In genomic region chr2:81848836-81849410, GRCm38 (mm10) we compare ENCODE assay signal across 18 mouse cellular contexts.
A peak's percentile ranks its signal among the peaks of the same experiment; 100 is the strongest.
DNase-seq lines count a peak whose midpoint lies in the region; ATAC-seq and TF ChIP-seq lines count a peak whose summit lies in the region.
"Had no signal": no experiment of that assay in that cellular context is flagged by ENCODE, and none has a peak within 500 bp of the region (broad histone marks: within the 10 kb centered on the region; RNA-seq: fewer than 3 reads in every experiment).

No protein-coding gene starts in this region.

- no peaks in the 10 kb centered on the region for H3K27me3 ChIP-seq in hindbrain, embryonic 11.5 days (ENCODE audit: control insufficient read depth, insufficient read depth, low read length)
- no peaks in the 10 kb centered on the region for H3K27me3 ChIP-seq in hindbrain, embryonic 14.5 days (ENCODE audit: control insufficient read depth, insufficient read depth, low read length)
- no peaks in the 10 kb centered on the region for H3K27me3 ChIP-seq in ES-Bruce4 (ENCODE audit: control insufficient read depth, insufficient read depth, low read length, poor library complexity, severe bottlenecking)
- H3K27me3 ChIP-seq in forebrain, embryonic 16.5 days (replicated peaks; ENCODE audit: control insufficient read depth, insufficient read depth, low read length), result no peaks in the 10 kb centered on the region
- no peaks in the 10 kb centered on the region for H3K27me3 ChIP-seq in cerebellum, adult 2 months (ENCODE audit: control insufficient read depth, insufficient read depth, low read length)

- peak; percentile 34 for DNase-seq in hindbrain, embryonic 11.5 days (ENCODE audit: low spot score)
- DNase-seq in hindbrain, embryonic 14.5 days (ENCODE audit: low spot score), result no peak
- peak; percentile 90 for DNase-seq in ZHBTc4 (ENCODE audit: low read depth, low spot score)
- DNase-seq in lung, adult 18-20 months, result no peak
- DNase-seq in cerebellum, adult 2 months, result no peak
- no peak for DNase-seq in spleen, adult 12 weeks (ENCODE audit: low spot score)
- DNase-seq: cerebellum, postnatal 14 days; gastrocnemius, postnatal 25 days; heart, postnatal 10 days; kidney, adult 9 months; layer of hippocampus, postnatal 36 days; liver; liver, postnatal 0 days; thymus, postnatal 36 days had no signal

- H3K36me3 ChIP-seq in hindbrain, embryonic 11.5 days (ENCODE audit: control insufficient read depth, insufficient read depth, low read length), result no peaks in the 10 kb centered on the region
- H3K36me3 ChIP-seq in hindbrain, embryonic 14.5 days (replicated peaks; ENCODE audit: control insufficient read depth, insufficient read depth), result no peaks in the 10 kb centered on the region
- H3K36me3 ChIP-seq in ES-Bruce4 (ENCODE audit: control insufficient read depth, insufficient read depth, low read length, poor library complexity, severe bottlenecking), result no peaks in the 10 kb centered on the region
- H3K36me3 ChIP-seq in forebrain, embryonic 16.5 days (ENCODE audit: control insufficient read depth, insufficient read depth), result no peaks in the 10 kb centered on the region
- H3K36me3 ChIP-seq: heart, embryonic 10.5 days had no signal

- H3K4me1 ChIP-seq in hindbrain, embryonic 11.5 days (replicated peaks; ENCODE audit: control insufficient read depth, insufficient read depth, low read length), result no peaks in the 10 kb centered on the region
- H3K4me1 ChIP-seq in hindbrain, embryonic 14.5 days (replicated peaks; ENCODE audit: control insufficient read depth, insufficient read depth, low read length), result no peaks in the 10 kb centered on the region
- H3K4me1 ChIP-seq in ES-Bruce4 (ENCODE audit: control insufficient read depth, insufficient read depth, low read length), result no peaks in the 10 kb centered on the region
- no peaks in the 10 kb centered on the region for H3K4me1 ChIP-seq in forebrain, embryonic 16.5 days (replicated peaks; ENCODE audit: control insufficient read depth, insufficient read depth, low read length)
- H3K4me1 ChIP-seq in cerebellum, adult 2 months (ENCODE audit: control insufficient read depth, insufficient read depth, low read length), result no peaks in the 10 kb centered on the region
- H3K4me1 ChIP-seq: heart, embryonic 10.5 days had no signal

- no peak overlapping the region for H3K27ac ChIP-seq in hindbrain, embryonic 11.5 days (ENCODE audit: low read depth, low read length)
- no peak overlapping the region for H3K27ac ChIP-seq in hindbrain, embryonic 14.5 days
- H3K27ac ChIP-seq in ES-Bruce4 (ENCODE audit: insufficient read depth, low read length), result no peak overlapping the region
- H3K27ac ChIP-seq in forebrain, embryonic 16.5 days (ENCODE audit: low read length), result no peak overlapping the region
- H3K27ac ChIP-seq in cerebellum, adult 2 months (ENCODE audit: insufficient read depth, low read length), result no peak overlapping the region
- H3K27ac ChIP-seq: heart, embryonic 10.5 days had no signal

- TF ChIP-seq EP300 in ES-Bruce4 (IDR thresholded peaks at IDR 0.05; ENCODE audit: insufficient read depth, low read depth, low read length), result 0 out of 2 replicates have a peak, but pooled peaks have one; percentile 25

- no peaks in the 10 kb centered on the region for H3K9me3 ChIP-seq in hindbrain, embryonic 11.5 days (ENCODE audit: control insufficient read depth, low read length)
- no peaks in the 10 kb centered on the region for H3K9me3 ChIP-seq in hindbrain, embryonic 14.5 days (ENCODE audit: control insufficient read depth, low read length)
- peaks cover 13% of the 10 kb centered on the region for H3K9me3 ChIP-seq in ES-Bruce4 (replicated peaks; ENCODE audit: control insufficient read depth, insufficient read depth, low read length, poor library complexity, severe bottlenecking)
- no peaks in the 10 kb centered on the region for H3K9me3 ChIP-seq in forebrain, embryonic 16.5 days (ENCODE audit: control insufficient read depth, low read length)
- H3K9me3 ChIP-seq: heart, embryonic 10.5 days had no signal

- ATAC-seq in hindbrain, embryonic 11.5 days (ENCODE audit: low FRiP score), result peak; percentile 89
- no peak for ATAC-seq in hindbrain, embryonic 14.5 days (ENCODE audit: low FRiP score)
- ATAC-seq in forebrain, embryonic 16.5 days, result peak; percentile 69
- ATAC-seq: liver, postnatal 0 days had no signal

- WGBS in hindbrain, embryonic 11.5 days, result 5% methylated on average over 4 of the region's 4 CpGs
- WGBS in hindbrain, embryonic 14.5 days, result 3% methylated on average over 4 of the region's 4 CpGs
- WGBS in forebrain, embryonic 16.5 days, result 2% methylated on average over 4 of the region's 4 CpGs
- 15% methylated on average over 4 of the region's 4 CpGs for WGBS in cerebellum, adult 2 months

- no peak for TF ChIP-seq POLR2A in ES-Bruce4 (IDR thresholded peaks at IDR 0.05; ENCODE audit: insufficient read depth, low read length)
- no peak for TF ChIP-seq POLR2A in cerebellum, adult 2 months (IDR thresholded peaks at IDR 0.05; ENCODE audit: borderline replicate concordance, insufficient read depth, low read length)

- H3K4me2 ChIP-seq in hindbrain, embryonic 11.5 days (replicated peaks; ENCODE audit: low read depth, low read length), result no peak overlapping the region
- H3K4me2 ChIP-seq in hindbrain, embryonic 14.5 days (replicated peaks), result no peak overlapping the region
- no peak overlapping the region for H3K4me2 ChIP-seq in forebrain, embryonic 16.5 days (ENCODE audit: low read length)

- no peak for TF ChIP-seq CTCF in ES-Bruce4 (IDR thresholded peaks at IDR 0.05; ENCODE audit: low read depth, low read length)
- TF ChIP-seq CTCF in cerebellum, adult 2 months (IDR thresholded peaks at IDR 0.05; ENCODE audit: borderline replicate concordance, insufficient read depth, low read depth, low read length), result no peak

- no peak overlapping the region for H3K9ac ChIP-seq in hindbrain, embryonic 11.5 days (ENCODE audit: low read depth, low read length)
- H3K9ac ChIP-seq in hindbrain, embryonic 14.5 days, result no peak overlapping the region
- H3K9ac ChIP-seq in ES-Bruce4 (ENCODE audit: low read depth, poor library complexity, severe bottlenecking), result no peak overlapping the region
- no peak overlapping the region for H3K9ac ChIP-seq in forebrain, embryonic 16.5 days (replicated peaks; ENCODE audit: low read depth, low read length)
- H3K9ac ChIP-seq: liver, postnatal 0 days had no signal

- H3K4me3 ChIP-seq in hindbrain, embryonic 11.5 days (ENCODE audit: low read depth, low read length), result no peak overlapping the region
- H3K4me3 ChIP-seq in hindbrain, embryonic 14.5 days (replicated peaks; ENCODE audit: low read length), result no peak overlapping the region
- H3K4me3 ChIP-seq in ES-Bruce4 (ENCODE audit: low read depth, low read length), result no peak overlapping the region
- no peak overlapping the region for H3K4me3 ChIP-seq in forebrain, embryonic 16.5 days (replicated peaks; ENCODE audit: low read length)
- no peak overlapping the region for H3K4me3 ChIP-seq in cerebellum, adult 2 months (replicated peaks; ENCODE audit: insufficient read depth, low read depth, low read length)
- H3K4me3 ChIP-seq: erythroblast, embryonic 14.5 days; heart, embryonic 10.5 days had no signal

Comparison
In these comparisons a context has a peak if more than half of its experiments do, and no peak if none do; other contexts are left out.
1. DNase-seq: peak in hindbrain, embryonic 11.5 days (single experiment) and ZHBTc4 (single experiment); none in hindbrain, embryonic 14.5 days (single experiment), lung, adult 18-20 months (0 of 2), cerebellum, adult 2 months (0 of 2) and spleen, adult 12 weeks (single experiment).